Mouse (Mus musculus) heart, adult 9 months (tissue): ENCODE results near the gene Gm10097.

Experiments
- DNase-seq, 2 experiments: peaks; one replicate each; pipeline ENCODE4 v3.0.0; 2022; ENCODE audit warnings: low spot score in 2 of 2

The Gm10097 gene

DNA sequence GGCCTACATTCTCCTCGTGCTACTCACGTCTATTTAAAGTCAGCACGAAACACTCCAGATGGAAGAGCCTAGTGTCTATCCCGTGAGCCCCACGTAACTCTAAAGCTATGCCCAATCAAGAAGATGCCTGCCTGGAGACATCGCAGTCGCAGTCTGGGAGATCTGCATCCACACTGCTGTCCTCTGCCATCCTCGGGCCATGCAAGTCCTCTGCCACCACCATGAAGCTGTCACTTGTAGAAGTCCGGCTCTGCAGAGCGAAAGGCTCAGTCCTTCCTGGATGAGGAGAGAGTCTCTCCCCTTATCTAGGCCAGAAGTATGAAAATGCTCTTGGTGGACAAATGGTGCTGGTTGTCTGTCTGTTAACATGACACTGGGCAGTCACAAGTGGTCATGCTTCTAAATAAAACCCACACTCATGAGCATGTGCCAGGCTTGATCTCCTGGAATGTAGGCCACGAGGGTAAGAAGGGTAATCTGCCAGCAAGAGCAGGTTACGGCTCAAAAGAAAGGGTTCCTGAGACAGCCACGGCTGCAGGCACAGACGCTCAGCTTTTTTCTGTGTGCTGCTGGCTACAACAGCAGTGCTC is at the start of gene Gm10097:
Gm10097 (plus strand) TSS at position 517 of the 590 bp plus-strand sequence.
- DNase-seq, result peak; percentile 57 to 66

DNA sequence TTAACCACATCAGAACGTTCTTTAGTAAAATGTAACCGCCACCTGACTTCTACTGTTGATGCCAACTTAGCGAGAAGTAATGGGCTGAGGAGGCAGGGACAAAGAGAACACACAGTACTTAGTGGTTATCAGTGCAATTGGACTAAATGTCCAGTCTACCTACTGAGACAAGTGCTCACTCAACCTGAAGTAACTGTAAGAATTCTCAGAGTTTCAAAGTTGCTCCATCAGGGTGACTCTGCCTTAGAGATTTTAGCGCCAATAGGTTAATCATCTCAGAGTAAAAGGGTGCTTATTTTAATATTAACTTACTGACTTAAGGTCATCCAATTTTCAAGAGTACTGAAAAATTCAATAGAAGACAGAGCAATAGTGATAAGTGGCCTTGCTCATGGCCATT is 43.1 kb upstream of the Gm10097 start:
- no peak for DNase-seq

DNA sequence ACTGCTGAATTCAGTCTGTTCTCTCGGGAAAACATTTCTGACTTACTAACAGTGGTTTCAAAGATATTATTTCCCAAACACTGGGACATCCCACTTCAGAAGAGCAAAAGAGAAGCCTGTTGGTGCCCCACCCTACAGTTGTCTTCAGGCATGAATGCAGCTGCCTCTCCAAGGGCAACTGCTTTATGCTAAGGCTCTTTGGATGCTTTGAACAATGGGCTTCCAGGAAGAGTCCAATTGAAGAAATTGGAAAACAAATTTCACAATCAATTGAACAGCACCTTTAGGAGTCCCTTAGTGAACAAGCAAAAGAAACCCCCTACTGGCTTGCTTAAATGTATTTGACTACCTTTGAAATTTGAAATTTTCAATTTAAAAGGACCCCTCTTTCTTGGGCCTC is 41.8 kb upstream of the Gm10097 start:
- DNase-seq, result no peak

DNA sequence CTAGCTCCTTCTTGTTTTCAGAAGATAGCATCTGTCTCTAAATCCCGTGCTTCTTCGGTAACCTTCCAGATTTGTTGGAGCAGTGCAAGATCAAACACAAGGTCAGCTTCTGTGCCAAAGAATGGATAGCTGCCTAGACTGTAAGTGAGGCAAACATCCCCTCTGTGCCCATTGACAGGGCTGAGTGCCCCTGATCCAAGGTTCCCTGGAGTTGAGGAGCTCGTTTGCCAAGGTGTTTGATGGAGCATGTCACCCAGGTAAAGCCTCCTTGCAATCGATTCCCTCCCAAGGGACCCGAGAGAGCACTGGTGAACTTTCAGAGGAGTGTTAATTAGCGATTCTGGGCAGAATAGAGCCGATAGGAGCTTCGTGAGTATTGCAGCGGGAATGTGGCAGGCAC is 40.7 kb upstream of the Gm10097 start:
- DNase-seq, result no peak

DNA sequence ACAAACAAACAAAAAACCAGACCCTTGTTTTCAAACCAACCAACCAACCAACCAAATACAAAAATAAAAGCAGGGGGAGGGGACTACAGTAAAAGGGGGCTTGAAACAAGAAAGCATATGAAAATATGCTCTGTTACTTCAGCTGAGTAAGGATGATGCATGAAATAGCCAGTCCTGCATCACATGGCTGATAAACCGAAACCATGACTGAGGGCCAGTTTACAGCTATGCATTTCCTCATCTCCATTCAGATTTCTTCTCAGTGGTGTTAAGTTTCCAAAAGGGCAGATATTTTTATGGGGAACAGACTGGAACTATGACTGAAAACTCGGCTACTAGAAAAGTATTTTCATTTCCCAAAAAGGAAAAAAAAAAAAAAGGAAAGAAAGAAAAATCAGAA is 39.8 kb upstream of the Gm10097 start:
- no peak for DNase-seq

DNA sequence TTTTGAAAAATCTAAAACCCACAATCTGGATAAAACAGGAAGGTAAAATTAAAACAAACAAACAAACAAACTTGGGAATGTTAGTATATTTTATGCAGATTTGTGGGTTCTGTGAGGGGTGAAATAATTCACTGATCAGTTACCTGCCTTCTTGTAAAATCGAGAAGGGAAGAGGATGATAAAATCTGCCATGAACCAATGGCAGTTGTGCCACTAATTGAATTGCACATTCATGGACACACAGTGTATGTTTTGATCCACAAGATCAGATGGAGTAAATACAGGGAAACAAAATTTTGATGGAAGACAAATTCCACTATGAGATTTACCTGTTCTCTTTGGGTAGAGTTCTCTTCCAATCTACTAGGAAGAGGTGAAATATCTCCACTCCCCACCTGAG is 39.1 kb upstream of the Gm10097 start:
- no peak for DNase-seq

DNA sequence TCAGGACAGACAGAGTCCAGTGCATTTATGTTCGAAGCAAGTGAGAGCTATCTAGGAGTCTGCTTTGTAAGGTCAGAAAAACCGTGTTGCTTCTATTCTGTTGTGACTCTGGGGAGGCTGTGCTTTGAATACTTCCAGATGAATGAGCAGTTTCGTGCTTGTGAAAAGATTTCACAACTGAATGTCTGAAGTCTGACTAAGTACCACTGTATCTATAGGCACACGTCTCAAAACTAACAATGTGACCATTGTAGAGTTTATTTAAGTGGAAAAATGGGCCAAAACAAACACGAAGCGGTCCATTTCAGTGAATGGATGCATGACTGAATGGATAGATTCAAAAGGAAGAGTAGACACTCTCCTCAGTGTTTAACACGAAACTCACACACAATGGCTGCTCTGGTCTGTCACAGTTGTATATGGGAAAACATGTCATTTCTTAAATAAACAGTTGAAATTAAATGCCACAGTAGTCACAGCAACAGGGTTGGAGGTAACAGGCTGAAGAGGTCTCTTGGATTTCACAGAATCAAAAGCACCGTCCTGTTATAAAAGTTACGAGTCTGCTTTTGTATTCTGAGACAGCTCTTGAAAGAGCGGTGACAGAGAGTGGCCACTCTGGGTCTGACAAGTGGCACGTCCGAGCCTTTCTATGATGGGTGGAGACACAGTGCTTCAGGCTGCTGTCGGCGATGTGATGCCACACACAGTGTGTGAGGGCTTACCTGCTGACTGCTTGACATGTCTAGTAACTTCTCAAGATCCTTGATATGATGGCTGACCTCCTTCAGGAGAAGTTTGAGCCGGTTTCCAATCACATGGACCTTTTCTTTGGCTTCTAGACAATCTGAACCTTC is 36.6 kb upstream of the Gm10097 start:
- DNase-seq, result no peak

DNA sequence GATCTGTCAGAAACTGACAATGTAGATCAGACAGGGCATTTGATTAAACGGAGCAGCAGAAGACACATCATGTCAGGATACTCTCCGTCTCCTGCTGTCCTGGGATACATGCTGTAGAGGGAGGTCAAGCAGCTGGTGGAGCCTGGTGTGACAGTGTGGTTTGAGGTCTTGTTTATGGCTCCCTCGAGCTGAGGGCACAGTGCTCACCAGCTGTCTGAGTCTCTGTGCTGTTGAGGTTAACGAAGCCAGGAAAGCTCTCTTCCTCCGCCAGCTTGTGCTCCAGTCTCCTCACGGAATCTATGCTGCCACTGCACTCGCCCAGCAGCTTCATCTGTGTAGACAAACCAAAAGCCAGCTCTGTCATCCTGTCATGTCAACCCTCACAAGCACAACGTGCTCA is 27.7 kb upstream of the Gm10097 start:
- no peak for DNase-seq

DNA sequence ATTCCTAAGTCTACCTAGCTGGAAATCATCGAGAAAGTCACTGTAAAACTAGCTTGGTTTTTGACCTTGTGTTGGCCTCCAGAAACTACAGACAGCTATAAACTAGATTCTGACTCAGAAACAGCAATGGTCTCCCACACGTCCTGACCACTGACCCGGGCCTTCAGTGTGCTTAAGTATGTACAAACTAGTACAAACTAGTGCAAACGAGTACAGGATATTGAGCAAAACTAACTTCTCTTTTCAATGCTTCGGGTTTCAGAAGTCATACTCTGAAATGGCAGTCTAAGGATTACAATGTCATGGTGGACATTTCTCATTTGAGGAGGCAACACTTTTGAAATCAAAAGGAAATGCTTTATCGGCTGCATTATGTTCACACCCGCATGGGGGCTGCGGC is 24.5 kb upstream of the Gm10097 start:
- DNase-seq, result no peak

DNA sequence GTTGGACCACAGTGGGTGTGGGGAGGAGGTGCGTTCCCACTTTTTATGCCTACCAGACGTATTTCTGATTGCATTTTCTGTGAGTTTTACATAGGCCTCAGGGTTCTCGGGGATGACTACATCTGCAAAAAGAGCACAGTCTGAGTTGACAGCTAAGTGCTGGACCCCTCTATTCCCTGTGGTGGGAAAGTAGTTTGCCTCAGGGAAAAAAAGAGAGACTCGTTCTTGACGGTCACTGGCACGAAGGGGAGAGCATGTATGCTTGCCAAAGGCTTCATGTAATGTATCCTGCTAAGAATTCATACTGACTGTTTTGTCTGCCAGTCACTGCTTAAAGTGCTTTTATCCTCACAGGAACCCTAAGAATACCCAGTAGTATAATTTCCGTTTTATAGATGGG is 23.8 kb upstream of the Gm10097 start:
- DNase-seq, result no peak

DNA sequence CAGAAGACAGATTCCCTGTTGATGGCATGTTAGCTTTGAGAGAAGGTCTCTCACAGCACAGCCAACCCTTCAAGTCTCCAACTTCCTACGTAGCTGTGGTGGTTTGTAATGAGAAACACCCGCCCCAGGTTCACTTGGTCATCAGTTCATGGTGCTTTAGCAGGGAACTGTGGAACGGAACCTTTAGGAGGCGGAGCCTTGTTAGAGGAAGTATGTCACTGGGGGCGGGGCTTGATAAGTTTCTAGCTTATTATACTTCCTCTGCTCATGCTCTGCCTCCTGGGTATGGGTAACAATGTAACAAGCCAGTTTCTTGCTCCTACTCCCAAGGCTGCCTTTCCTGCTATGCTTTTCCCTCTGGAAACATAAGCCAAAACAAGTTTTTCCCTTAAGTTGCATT is 23.3 kb upstream of the Gm10097 start:
- no peak for DNase-seq

DNA sequence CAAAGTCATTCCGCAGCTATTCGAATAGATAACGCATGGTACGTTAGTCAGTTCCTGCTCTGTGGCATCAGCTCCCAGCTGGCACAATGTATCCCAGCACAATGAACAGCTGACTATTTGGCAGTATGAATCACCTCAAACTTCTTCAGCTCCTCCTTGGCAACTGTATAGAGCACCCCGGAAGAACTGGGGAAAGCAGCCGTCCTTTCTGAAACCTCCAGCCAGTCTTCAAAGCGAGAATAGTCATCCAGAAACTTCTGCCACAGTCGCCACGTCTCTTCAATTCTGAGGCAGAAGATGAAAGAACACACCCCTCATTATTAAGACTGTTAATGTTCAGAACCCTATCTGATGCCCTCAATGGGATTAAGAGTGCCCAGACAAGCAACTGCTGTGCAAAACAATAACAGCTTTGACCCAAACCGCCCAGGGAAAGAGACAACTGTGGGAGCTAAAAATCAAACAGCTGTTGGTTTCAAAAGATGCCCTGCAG is 12.7 kb upstream of the Gm10097 start:
- no peak for DNase-seq

DNA sequence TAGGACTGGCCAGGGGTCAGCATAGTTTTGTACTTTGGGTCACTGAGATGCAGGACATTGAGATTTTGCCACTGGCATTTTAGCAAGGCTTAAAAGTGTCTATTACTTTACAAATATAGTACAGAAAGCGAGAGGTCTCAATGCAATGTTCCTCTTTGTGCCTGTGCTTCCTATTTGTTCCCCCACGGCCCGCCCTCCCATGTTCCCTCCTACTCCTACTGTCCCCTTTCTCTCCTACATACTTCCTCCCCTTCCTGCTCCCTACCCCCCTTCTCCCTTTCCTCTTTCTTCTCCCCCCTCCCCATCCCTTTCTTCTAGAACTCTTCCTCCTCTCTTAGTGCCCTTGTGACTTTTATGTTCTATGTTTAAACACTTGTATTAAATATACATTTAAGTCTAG is 12.1 kb upstream of the Gm10097 start:
- no peak for DNase-seq

DNA sequence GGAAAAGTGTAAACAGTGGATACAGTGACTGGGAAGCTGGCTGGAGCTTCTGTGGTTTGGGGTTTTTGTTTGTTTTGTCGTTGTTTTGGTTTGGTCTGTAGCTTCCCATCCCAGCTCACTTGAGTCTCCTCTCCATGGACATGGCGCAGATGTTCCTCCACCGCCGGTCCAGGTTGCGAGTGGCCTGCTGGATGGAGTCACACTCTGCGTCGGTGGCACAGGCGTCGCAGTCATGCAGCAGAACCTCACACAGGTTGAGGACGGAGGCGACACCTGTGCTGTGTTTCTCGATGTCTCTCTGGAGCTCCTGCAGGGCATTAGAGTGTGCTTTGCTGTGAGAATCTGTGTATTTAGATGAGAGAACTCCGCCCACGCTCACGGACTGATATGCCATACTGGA is 11.3 kb upstream of the Gm10097 start:
- DNase-seq, result no peak

DNA sequence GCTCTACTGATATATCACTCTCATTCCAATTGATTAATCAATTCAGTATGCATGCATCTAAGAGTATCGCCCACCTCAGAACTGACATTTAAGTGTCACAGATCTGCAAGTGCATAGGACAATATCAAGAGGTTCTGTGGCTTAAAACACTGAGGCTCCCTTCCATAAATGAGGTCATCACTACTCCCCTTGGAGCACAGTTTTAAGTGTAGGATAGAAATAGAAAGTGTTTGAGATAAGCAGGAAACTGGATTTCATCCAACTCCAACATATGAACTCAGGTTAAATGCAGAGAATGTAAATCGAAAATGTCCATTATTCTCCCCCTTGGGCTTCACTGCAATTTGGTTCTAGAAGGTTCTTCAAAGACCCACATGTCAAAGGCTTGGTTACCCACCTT is 10.1 kb upstream of the Gm10097 start:
- no peak for DNase-seq

DNA sequence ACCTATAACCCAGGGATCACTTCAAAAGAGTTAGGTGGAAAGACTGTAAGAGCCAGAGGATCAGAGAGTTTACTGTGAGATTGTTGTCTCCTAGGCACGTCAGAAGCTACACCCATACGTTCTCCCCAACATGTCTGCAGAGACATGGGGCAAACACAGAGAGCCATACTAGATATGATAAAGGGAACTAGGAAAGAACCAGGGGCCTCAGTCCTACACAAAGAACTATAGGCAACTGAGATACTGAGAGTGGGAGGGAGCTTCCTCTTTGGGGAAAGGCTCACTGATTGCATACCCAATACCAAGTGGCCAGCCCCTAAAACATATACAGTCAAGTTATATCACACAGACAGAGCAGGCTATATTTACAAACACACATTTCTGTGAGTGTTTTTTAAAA is 9.0 kb upstream of the Gm10097 start:
- DNase-seq, result no peak

DNA sequence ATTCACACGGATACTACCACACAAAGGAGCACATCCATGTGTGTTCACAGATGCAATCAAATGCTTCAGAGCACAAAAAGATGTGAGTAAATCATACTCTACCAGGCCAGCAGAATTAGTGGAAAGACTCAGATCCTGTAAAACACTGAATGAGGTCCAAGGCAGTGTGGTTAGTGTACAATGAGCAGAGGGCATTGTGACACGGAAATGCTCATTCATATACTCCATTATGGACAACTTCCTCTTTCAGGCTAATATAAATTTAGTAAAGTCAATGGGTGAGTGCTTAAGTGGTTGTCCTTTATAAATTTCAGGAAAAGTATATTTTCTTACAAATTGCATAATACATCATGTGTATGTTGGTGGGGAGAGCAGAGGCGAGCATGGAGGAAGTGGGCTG is 1.9 kb upstream of the Gm10097 start:
- no peak for DNase-seq

DNA sequence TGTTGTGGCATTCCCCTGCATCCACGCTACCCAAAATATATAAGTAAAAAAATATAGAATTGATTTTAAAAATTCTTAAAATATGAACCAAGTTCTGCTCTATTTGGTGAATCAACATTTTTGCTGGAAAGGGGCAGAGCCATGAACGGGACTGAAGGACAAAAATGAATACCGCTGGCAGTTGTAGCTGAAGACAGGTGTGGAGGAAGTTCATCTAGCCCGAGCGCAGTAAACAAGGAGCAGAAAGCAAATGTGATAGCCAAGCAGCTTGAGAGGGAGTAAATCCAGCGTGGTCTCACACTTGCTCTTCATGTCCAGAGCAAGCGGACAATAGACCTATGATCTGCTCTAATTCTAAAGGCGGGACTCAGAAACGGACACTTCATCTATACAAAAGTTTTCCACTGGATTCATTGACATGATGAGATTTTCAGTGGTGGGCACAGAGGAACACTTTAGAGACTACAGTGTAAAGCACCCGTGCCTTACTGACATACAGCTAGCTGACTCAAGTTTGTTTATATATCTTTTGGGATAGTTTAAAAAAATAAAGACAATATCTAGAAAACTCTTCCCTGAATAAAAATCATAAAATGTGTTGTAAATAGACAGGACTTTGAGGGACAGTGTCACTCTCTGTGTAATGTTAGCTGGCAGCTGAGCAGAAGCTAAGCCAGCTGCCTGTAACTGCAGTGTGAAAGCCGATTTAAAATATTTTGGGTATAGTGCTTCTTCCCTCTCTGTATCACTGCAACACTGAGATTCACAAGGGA is 1.4 kb downstream of the Gm10097 start:
- no peak for DNase-seq

DNA sequence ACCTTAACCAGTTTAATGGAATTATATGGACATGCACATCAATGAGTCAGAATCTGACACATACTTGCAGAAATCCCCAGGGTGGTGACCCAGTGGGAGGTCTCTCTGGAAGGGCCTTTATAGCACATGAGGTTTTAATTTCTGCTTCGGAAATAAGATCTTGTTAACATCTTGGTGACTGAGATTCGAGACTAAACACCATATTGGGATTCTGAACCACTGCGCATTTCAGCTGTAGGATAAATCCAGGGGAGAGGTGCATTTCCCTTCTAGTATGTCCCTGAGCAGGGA is 1.9 kb downstream of the Gm10097 start:
- no peak for DNase-seq

DNA sequence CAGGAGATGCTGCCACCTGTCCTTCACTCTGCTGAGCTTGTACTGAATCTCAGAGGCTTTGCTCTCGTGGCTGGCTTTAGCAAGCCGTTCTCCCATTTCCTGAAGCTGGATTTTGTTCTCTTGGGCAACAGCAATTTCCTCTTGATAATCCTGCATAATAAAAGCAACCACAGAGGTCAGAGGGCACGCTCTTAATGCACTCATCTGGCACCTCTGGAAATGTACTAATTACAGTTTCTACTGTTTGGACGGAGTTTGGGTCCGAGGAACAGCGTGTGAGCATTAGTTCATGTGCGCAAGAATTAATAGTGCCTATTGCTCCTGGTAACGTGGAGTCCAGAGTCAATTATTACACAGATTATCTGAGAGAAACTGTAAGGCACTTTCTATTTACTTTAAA is 3.1 kb downstream of the Gm10097 start:
- DNase-seq, result no peak

DNA sequence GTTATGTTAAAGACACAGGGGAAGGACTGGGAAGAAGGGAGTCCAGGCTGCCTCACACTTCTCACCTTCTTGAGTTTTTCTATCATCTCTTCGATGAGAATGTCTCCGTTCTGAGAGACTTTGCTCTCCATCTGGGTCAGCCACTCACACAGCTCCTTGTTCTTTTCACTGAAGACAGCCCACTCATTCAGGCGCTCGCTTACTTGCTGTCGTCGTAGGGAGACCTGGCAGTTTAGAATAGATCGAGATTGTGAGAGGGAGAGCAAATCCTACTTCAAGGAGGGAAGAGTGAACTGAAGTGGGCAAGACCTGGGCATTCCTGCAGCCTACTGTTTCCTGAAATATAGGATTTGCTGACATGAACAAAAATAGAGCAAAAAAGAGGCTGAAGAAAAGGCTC is 6.7 kb downstream of the Gm10097 start:
- DNase-seq, result no peak

DNA sequence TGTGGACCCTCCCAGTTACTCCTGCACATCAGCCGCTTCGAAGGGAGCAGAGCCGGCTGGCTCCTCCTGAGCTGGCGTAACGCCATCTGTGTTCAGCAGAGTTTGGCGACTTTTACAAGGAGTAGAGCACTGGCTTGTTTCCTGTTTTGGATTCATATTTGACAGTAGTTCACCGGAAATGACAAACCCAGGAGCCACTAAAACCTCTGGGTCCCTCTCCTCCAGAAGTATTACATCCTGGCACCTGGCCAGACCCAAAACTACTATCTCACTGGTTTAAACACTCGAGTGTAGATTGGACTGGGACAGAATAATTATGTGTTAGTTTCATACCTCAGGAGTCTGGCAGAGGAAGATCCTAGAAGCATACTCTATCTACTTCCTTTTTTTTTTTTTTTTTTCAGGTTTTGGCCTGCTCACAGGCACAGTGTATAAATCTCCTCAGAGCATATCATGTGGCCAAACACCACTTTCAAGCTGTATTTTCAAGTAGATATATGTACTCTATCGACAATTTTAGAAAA is 11.0 kb downstream of the Gm10097 start:
- DNase-seq, result peak; percentile 65 to 70

DNA sequence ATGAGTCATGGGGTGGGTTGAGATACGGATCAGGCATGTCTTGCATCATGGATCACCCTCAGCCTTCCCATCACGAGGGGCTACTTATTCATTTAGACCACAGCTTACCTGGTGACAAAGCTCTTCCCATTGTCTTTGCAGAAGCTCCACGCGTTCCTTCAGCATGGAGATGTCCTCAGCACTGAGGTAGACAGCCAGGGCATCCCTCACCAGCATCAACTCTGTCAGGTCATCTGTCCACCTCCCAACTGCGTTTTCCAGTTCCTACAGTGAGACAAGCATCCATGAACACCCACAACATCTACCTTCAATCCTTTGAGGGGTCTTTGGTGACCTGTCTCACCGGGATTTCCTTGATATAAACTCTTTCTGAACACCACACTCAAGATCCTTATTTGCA is 14.7 kb downstream of the Gm10097 start:
- DNase-seq, result no peak
